Mouse (Mus musculus): Measurements from ENCODE around the gene Astn2. TPM values are rescaled to one million over a fixed set of nuclear protein-coding genes. Genes with fewer than 3 reads are reported as not detected.
A peak's percentile ranks its signal among the peaks of the same experiment; 100 is the strongest.

The Astn2 gene
- total and polyA plus RNA-seq, 2 experiments: 0.77 to 1.2 TPM

DNA sequence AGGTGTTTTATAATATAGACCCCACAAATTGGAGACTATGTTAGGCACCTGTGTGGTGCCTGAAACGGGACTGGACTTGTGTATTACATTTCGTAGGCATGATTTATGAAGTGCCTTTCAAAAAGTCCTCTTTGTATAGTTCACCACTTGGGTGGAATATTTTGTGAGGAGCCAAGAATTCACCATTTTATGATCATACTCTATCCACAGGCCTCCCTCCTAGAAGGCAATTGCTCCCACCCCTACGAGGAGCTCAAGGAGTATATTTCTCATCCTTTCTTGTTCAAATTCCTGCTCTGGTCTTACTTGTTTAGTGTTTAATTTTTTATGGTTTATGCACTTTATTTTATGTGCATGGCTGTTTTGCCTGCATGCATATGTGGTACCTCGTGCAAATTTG is 1021.3 kb downstream of the Astn2 start:
- WGBS: 84% methylated on average over 4 of the region's 4 CpGs
- H3K4me3 ChIP-seq (ENCODE audit: insufficient read depth, low read depth, low read length): no peak overlapping the region
- H3K27ac ChIP-seq (replicated peaks; ENCODE audit: insufficient read depth, low read depth, low read length): no peak overlapping the region
- peaks cover 4% of the 10 kb centered on the region; the same call in 1 of the 2 replicates for H3K4me1 ChIP-seq (ENCODE audit: control insufficient read depth, insufficient read depth, low read length)
- H3K79me2 ChIP-seq (ENCODE audit: control insufficient read depth, insufficient read depth, low read length): no peaks in the 10 kb centered on the region
- no peak for DNase-seq (ENCODE audit: extremely low read depth, low read depth, low spot score)
- TF ChIP-seq CTCF (IDR thresholded peaks at IDR 0.05; ENCODE audit: low read depth, low read length) (no peak), POLR2A (IDR thresholded peaks at IDR 0.05; ENCODE audit: extremely low read depth, insufficient read depth, low read length) (no peak)
- H3K36me3 ChIP-seq (ENCODE audit: control insufficient read depth, insufficient read depth, low read length): no peaks in the 10 kb centered on the region
- H3K27me3 ChIP-seq (ENCODE audit: control insufficient read depth, insufficient read depth, low read length): no peaks in the 10 kb centered on the region
- no peak overlapping the region for H3K9ac ChIP-seq (ENCODE audit: low read depth, low read length)

DNA sequence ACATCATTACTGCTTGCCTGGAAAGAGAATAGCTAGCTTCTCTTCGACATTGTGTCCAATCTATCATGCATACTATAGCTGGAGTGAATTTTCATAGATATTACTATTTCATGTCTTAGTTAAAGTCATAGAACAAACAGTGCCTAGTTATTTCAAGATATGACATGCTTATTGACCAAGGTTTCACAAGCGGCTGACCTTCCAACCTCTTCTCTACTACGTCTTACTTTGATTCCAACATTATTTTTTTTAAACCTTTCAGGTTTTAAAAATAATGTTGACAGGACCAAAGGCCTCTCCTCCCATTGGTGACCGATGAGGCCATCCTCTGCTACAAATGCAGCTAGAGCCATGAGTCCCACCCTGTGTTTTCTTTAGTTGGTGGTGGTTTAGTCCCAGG is 1025.0 kb downstream of the Astn2 start:
- Histone ChIP-seq H3K9ac (ENCODE audit: low read depth, low read length) (no peak overlapping the region), H3K27ac (replicated peaks; ENCODE audit: insufficient read depth, low read depth, low read length) (no peak overlapping the region), H3K4me1 (ENCODE audit: control insufficient read depth, insufficient read depth, low read length) (peaks cover 4% of the 10 kb centered on the region; the same call in 1 of the 2 replicates), H3K27me3 (ENCODE audit: control insufficient read depth, insufficient read depth, low read length) (no peaks in the 10 kb centered on the region), H3K36me3 (ENCODE audit: control insufficient read depth, insufficient read depth, low read length) (no peaks in the 10 kb centered on the region), H3K4me3 (ENCODE audit: insufficient read depth, low read depth, low read length) (no peak overlapping the region), H3K79me2 (ENCODE audit: control insufficient read depth, insufficient read depth, low read length) (no peaks in the 10 kb centered on the region)
- TF ChIP-seq CTCF (IDR thresholded peaks at IDR 0.05; ENCODE audit: low read depth, low read length) (no peak), POLR2A (IDR thresholded peaks at IDR 0.05; ENCODE audit: extremely low read depth, insufficient read depth, low read length) (no peak)
- DNase-seq (ENCODE audit: extremely low read depth, low read depth, low spot score): peak; percentile 90
- 34% methylated on average over 4 of the region's 4 CpGs for WGBS

DNA sequence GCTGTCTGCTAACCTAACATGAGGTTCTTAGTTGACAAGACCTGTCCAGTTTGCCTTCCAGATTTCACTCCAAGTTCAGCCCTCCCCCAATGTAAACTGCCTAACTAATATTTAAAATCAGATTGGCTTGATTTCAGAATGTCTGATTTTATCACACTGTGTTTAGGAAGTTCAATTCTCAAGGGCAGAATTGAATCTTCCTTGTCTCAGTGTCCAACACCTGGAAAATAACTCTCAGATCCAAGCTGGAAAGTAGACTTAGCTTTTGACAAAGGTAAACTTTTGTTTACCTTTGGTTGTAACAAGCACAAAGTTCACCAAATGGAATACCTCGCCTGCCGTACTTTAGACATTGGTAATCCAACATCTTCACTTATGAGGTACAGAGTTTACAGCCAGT is 1027.8 kb downstream of the Astn2 start:
- H3K27ac ChIP-seq (replicated peaks; ENCODE audit: insufficient read depth, low read depth, low read length): no peak overlapping the region; the same call in 1 of the 2 replicates
- H3K36me3 ChIP-seq (ENCODE audit: control insufficient read depth, insufficient read depth, low read length): no peaks in the 10 kb centered on the region
- peak; percentile 97 for DNase-seq (ENCODE audit: extremely low read depth, low read depth, low spot score)
- no peaks in the 10 kb centered on the region for H3K79me2 ChIP-seq (ENCODE audit: control insufficient read depth, insufficient read depth, low read length)
- H3K9ac ChIP-seq (ENCODE audit: low read depth, low read length): no peak overlapping the region
- H3K4me1 ChIP-seq (ENCODE audit: control insufficient read depth, insufficient read depth, low read length): peaks cover 21% of the 10 kb centered on the region
- TF ChIP-seq CTCF (IDR thresholded peaks at IDR 0.05; ENCODE audit: low read depth, low read length) (no peak), POLR2A (IDR thresholded peaks at IDR 0.05; ENCODE audit: extremely low read depth, insufficient read depth, low read length) (no peak)
- no peak overlapping the region for H3K4me3 ChIP-seq (ENCODE audit: insufficient read depth, low read depth, low read length)
- 24% methylated on average over 2 of the region's 2 CpGs for WGBS
- H3K27me3 ChIP-seq (ENCODE audit: control insufficient read depth, insufficient read depth, low read length): no peaks in the 10 kb centered on the region

DNA sequence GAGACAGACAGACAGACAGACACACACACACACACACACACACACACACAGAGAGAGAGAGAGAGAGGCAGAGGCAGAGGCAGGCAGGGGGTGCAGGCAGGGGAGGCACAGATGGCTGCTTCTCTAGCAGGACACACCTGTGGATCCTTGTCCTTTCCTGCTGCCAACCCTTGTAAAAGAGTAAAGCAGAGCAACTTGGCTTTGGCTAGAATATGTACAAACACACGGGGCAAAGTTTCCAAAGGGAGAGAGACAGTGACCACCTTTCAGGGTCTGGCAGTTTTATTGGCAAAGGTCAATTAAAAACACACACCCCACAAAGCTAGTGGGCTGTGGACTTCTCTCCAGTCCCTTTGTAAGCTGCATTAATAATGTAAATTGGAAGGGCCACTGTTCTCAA is 1030.6 kb downstream of the Astn2 start:
- WGBS: 11% methylated on average over 1 of the region's 1 CpGs
- peak overlapping the region; percentile 35; the same call in 1 of the 2 replicates for H3K9ac ChIP-seq (ENCODE audit: low read depth, low read length)

DNA sequence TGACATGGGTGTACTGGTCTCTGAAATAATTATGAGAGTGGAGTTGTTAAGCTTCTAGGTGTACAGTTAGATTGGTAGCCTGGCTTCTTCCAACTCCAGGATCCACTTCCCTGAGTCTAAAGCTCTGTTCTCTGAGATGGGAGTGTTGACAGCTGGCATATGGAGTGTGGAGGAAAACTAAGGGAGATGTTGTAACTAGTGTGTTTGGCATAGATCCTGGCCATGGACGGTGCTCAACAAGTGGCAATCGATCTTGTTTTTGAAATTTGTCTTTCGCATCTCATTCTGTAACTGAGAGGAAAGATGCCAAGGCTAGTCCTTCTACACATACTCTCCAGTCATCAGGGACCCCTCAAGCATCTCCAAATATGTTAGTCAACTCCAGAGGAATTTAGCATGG is 1031.7 kb downstream of the Astn2 start:
- Histone ChIP-seq H3K4me3 (ENCODE audit: insufficient read depth, low read depth, low read length) (no peak overlapping the region), H3K79me2 (ENCODE audit: control insufficient read depth, insufficient read depth, low read length) (no peaks in the 10 kb centered on the region), H3K36me3 (ENCODE audit: control insufficient read depth, insufficient read depth, low read length) (no peaks in the 10 kb centered on the region), H3K27ac (replicated peaks; ENCODE audit: insufficient read depth, low read depth, low read length) (peak overlapping the region; percentile 94), H3K9ac (ENCODE audit: low read depth, low read length) (no peak overlapping the region), H3K4me1 (ENCODE audit: control insufficient read depth, insufficient read depth, low read length) (peaks cover 17% of the 10 kb centered on the region), H3K27me3 (ENCODE audit: control insufficient read depth, insufficient read depth, low read length) (no peaks in the 10 kb centered on the region)
- TF ChIP-seq CTCF (IDR thresholded peaks at IDR 0.05; ENCODE audit: low read depth, low read length) (no peak), POLR2A (IDR thresholded peaks at IDR 0.05; ENCODE audit: extremely low read depth, insufficient read depth, low read length) (no peak)
- peak; percentile 98 for DNase-seq (ENCODE audit: extremely low read depth, low read depth, low spot score)
- 18% methylated on average over 3 of the region's 3 CpGs for WGBS

More for the DNA sequence above, 1030.6 kb downstream of the Astn2 start:
- Histone ChIP-seq H3K27ac (replicated peaks; ENCODE audit: insufficient read depth, low read depth, low read length) (peak overlapping the region; percentile 32; the same call in 1 of the 2 replicates), H3K79me2 (ENCODE audit: control insufficient read depth, insufficient read depth, low read length) (no peaks in the 10 kb centered on the region), H3K36me3 (ENCODE audit: control insufficient read depth, insufficient read depth, low read length) (no peaks in the 10 kb centered on the region), H3K4me1 (ENCODE audit: control insufficient read depth, insufficient read depth, low read length) (peaks cover 17% of the 10 kb centered on the region), H3K27me3 (ENCODE audit: control insufficient read depth, insufficient read depth, low read length) (no peaks in the 10 kb centered on the region), H3K4me3 (ENCODE audit: insufficient read depth, low read depth, low read length) (no peak overlapping the region)
- peak; percentile 62 for DNase-seq (ENCODE audit: extremely low read depth, low read depth, low spot score)
- no peak for TF ChIP-seq POLR2A (IDR thresholded peaks at IDR 0.05; ENCODE audit: extremely low read depth, insufficient read depth, low read length)
- no peak for TF ChIP-seq CTCF (IDR thresholded peaks at IDR 0.05; ENCODE audit: low read depth, low read length)

DNA sequence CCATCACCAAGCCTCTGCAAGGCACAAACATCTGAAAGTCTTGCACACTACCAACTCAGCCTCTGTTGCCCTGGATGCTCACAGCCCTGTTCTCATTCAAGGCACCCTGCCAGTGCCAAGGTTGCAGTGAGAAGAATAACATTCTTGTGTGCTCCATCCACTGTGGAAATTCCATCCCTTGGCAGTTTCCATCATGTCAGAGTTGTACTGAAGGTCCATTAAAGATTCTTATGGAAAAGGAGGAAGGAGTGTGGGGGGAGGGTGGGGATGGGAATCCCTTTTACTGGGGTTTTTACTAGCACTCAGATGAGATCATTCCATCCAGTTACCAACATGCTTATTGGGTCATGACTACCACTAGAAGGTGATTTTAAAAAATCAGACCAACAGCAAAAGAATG is 1037.3 kb downstream of the Astn2 start:
- no peaks in the 10 kb centered on the region for H3K27me3 ChIP-seq (ENCODE audit: control insufficient read depth, insufficient read depth, low read length)
- H3K27ac ChIP-seq (replicated peaks; ENCODE audit: insufficient read depth, low read depth, low read length): no peak overlapping the region
- TF ChIP-seq POLR2A (IDR thresholded peaks at IDR 0.05; ENCODE audit: extremely low read depth, insufficient read depth, low read length) (no peak), CTCF (IDR thresholded peaks at IDR 0.05; ENCODE audit: low read depth, low read length) (no peak)

More for the DNA sequence above, 1037.3 kb downstream of the Astn2 start:
- Histone ChIP-seq H3K36me3 (ENCODE audit: control insufficient read depth, insufficient read depth, low read length) (no peaks in the 10 kb centered on the region), H3K9ac (ENCODE audit: low read depth, low read length) (no peak overlapping the region), H3K4me3 (ENCODE audit: insufficient read depth, low read depth, low read length) (no peak overlapping the region), H3K4me1 (ENCODE audit: control insufficient read depth, insufficient read depth, low read length) (no peaks in the 10 kb centered on the region), H3K79me2 (ENCODE audit: control insufficient read depth, insufficient read depth, low read length) (no peaks in the 10 kb centered on the region)
- DNase-seq (ENCODE audit: extremely low read depth, low read depth, low spot score): no peak

Data from liver, adult 2 months (tissue).